Mouse (Mus musculus): ENCODE results near the gene Nup62. TPM values are rescaled to one million over a fixed set of nuclear protein-coding genes. Genes with fewer than 3 reads are reported as not detected.

The Nup62 gene
- polyA plus RNA-seq, 2 experiments: 31.5 to 44.8 TPM

- TF ChIP-seq EP300 (IDR thresholded peaks at IDR 0.05; ENCODE audit: low read depth) (no peak), CTCF (IDR thresholded peaks at IDR 0.05; ENCODE audit: low read depth) (peak; percentile 98)
- Histone ChIP-seq H3K9me3 (ENCODE audit: control insufficient read depth, low read length) (no peaks in the 10 kb centered on the region), H3K9ac (replicated peaks) (no peak overlapping the region), H3K4me1 (replicated peaks; ENCODE audit: control insufficient read depth in 2 of 2, insufficient read depth in 2 of 2, low read length in 1 of 2) (peaks cover 13 to 17% of the 10 kb centered on the region in 2 experiments), H3K27me3 (ENCODE audit: control insufficient read depth, insufficient read depth, low read length) (no peaks in the 10 kb centered on the region), H3K27ac (no peak overlapping the region), H3K4me2 (ENCODE audit: low read depth) (no peak overlapping the region), H3K4me3 (ENCODE audit: insufficient read depth in 1 of 2, low read depth in 2 of 2, low read length in 2 of 2) (no peak overlapping the region), H3K36me3 (replicated peaks; ENCODE audit: control insufficient read depth, insufficient read depth, low read depth) (peaks cover 10% of the 10 kb centered on the region)
- DNase-seq (ENCODE audit: low read depth in 3 of 3, low spot score in 3 of 3) (peak in 1 of 3 experiments; percentile 41), ATAC-seq (ENCODE audit: insufficient read depth) (no peak)
- WGBS (ENCODE audit: insufficient replicate concordance): 56% methylated on average over 22 of the region's 22 CpGs
These were observed 44.9 kb downstream of the Nup62 start for GRCm38 (mm10) chr7:44860576-44861428.

- H3K27ac ChIP-seq: no peak overlapping the region
- ATAC-seq (ENCODE audit: insufficient read depth): no peak
- H3K27me3 ChIP-seq (ENCODE audit: control insufficient read depth, insufficient read depth, low read length): no peaks in the 10 kb centered on the region
- no peak overlapping the region for H3K4me2 ChIP-seq (ENCODE audit: low read depth)
- no peak for TF ChIP-seq EP300 (IDR thresholded peaks at IDR 0.05; ENCODE audit: low read depth)
- no peak for TF ChIP-seq CTCF (IDR thresholded peaks at IDR 0.05; ENCODE audit: low read depth)
- H3K4me3 ChIP-seq (ENCODE audit: insufficient read depth in 1 of 2, low read depth in 2 of 2, low read length in 2 of 2): no peak overlapping the region
- H3K9ac ChIP-seq (replicated peaks): no peak overlapping the region
- 85% methylated on average over 14 of the region's 14 CpGs for WGBS (ENCODE audit: insufficient replicate concordance)
- no peaks in the 10 kb centered on the region for H3K9me3 ChIP-seq (ENCODE audit: control insufficient read depth, low read length)
- no peak for DNase-seq (ENCODE audit: low read depth in 3 of 3, low spot score in 3 of 3)
- peaks cover 7 to 16% of the 10 kb centered on the region in 2 experiments for H3K4me1 ChIP-seq (replicated peaks; ENCODE audit: control insufficient read depth in 2 of 2, insufficient read depth in 2 of 2, low read length in 1 of 2)
- peaks cover 10% of the 10 kb centered on the region for H3K36me3 ChIP-seq (replicated peaks; ENCODE audit: control insufficient read depth, insufficient read depth, low read depth)
These were observed 45.5 kb downstream of the Nup62 start for GRCm38 (mm10) chr7:44861429-44861816.

- Histone ChIP-seq H3K27ac (no peak overlapping the region), H3K4me3 (ENCODE audit: insufficient read depth in 1 of 2, low read depth in 2 of 2, low read length in 2 of 2) (no peak overlapping the region), H3K4me2 (ENCODE audit: low read depth) (no peak overlapping the region), H3K4me1 (replicated peaks; ENCODE audit: control insufficient read depth in 2 of 2, insufficient read depth in 2 of 2, low read length in 1 of 2) (peaks cover 9 to 17% of the 10 kb centered on the region in 2 experiments), H3K9ac (replicated peaks) (no peak overlapping the region), H3K27me3 (ENCODE audit: control insufficient read depth, insufficient read depth, low read length) (no peaks in the 10 kb centered on the region), H3K36me3 (replicated peaks; ENCODE audit: control insufficient read depth, insufficient read depth, low read depth) (peaks cover 10% of the 10 kb centered on the region), H3K9me3 (ENCODE audit: control insufficient read depth, low read length) (no peaks in the 10 kb centered on the region)
- no peak for DNase-seq (ENCODE audit: low read depth in 3 of 3, low spot score in 3 of 3)
- TF ChIP-seq EP300 (IDR thresholded peaks at IDR 0.05; ENCODE audit: low read depth): no peak
- no peak for TF ChIP-seq CTCF (IDR thresholded peaks at IDR 0.05; ENCODE audit: low read depth)
- ATAC-seq (ENCODE audit: insufficient read depth): no peak
- WGBS (ENCODE audit: insufficient replicate concordance): 91% methylated on average over 8 of the region's 8 CpGs
These were observed 46.5 kb downstream of the Nup62 start for GRCm38 (mm10) chr7:44862434-44862833.

GRCm38 (mm10) chr7:44863210-44863609 lies 47.3 kb downstream of the Nup62 start:
- 87% methylated on average over 14 of the region's 14 CpGs for WGBS (ENCODE audit: insufficient replicate concordance)
- H3K36me3 ChIP-seq (replicated peaks; ENCODE audit: control insufficient read depth, insufficient read depth, low read depth): peaks cover 10% of the 10 kb centered on the region
- no peak overlapping the region for H3K4me3 ChIP-seq (ENCODE audit: insufficient read depth in 1 of 2, low read depth in 2 of 2, low read length in 2 of 2)
- no peak overlapping the region for H3K27ac ChIP-seq
- H3K9ac ChIP-seq (replicated peaks): no peak overlapping the region
- H3K4me2 ChIP-seq (ENCODE audit: low read depth): no peak overlapping the region
- no peak for DNase-seq (ENCODE audit: low read depth in 3 of 3, low spot score in 3 of 3)
- no peak for ATAC-seq (ENCODE audit: insufficient read depth)
- H3K27me3 ChIP-seq (ENCODE audit: control insufficient read depth, insufficient read depth, low read length): no peaks in the 10 kb centered on the region
- H3K4me1 ChIP-seq (replicated peaks; ENCODE audit: control insufficient read depth in 2 of 2, insufficient read depth in 2 of 2, low read length in 1 of 2): peaks cover 9 to 17% of the 10 kb centered on the region in 2 experiments; a peak in 3 of 4 replicates
- TF ChIP-seq CTCF (IDR thresholded peaks at IDR 0.05; ENCODE audit: low read depth): no peak
- TF ChIP-seq EP300 (IDR thresholded peaks at IDR 0.05; ENCODE audit: low read depth): no peak
- no peaks in the 10 kb centered on the region for H3K9me3 ChIP-seq (ENCODE audit: control insufficient read depth, low read length)

- Histone ChIP-seq H3K4me1 (replicated peaks; ENCODE audit: control insufficient read depth in 2 of 2, insufficient read depth in 2 of 2, low read length in 1 of 2) (peaks cover 6 to 16% of the 10 kb centered on the region in 2 experiments; a peak in 3 of 4 replicates), H3K4me3 (ENCODE audit: insufficient read depth in 1 of 2, low read depth in 2 of 2, low read length in 2 of 2) (no peak overlapping the region), H3K27me3 (ENCODE audit: control insufficient read depth, insufficient read depth, low read length) (no peaks in the 10 kb centered on the region), H3K27ac (no peak overlapping the region), H3K9ac (replicated peaks) (no peak overlapping the region), H3K36me3 (replicated peaks; ENCODE audit: control insufficient read depth, insufficient read depth, low read depth) (peaks cover 10% of the 10 kb centered on the region), H3K9me3 (ENCODE audit: control insufficient read depth, low read length) (no peaks in the 10 kb centered on the region), H3K4me2 (ENCODE audit: low read depth) (no peak overlapping the region)
- no peak for DNase-seq (ENCODE audit: low read depth in 3 of 3, low spot score in 3 of 3)
- no peak for ATAC-seq (ENCODE audit: insufficient read depth)
- 80% methylated on average over 11 of the region's 11 CpGs for WGBS (ENCODE audit: insufficient replicate concordance)
- TF ChIP-seq EP300 (IDR thresholded peaks at IDR 0.05; ENCODE audit: low read depth): no peak
- no peak for TF ChIP-seq CTCF (IDR thresholded peaks at IDR 0.05; ENCODE audit: low read depth)
These were observed 48.1 kb downstream of the Nup62 start for GRCm38 (mm10) chr7:44863982-44864494.

All from liver, embryonic 14.5 days (tissue).